Mouse (Mus musculus) spleen, adult 18-20 months (tissue): ENCODE results near the gene Npdc1.

Source experiments
- DNase-seq, 2 experiments: peaks; one replicate each; pipeline ENCODE4 v3.0.0; 2022; ENCODE audit warnings: mixed read lengths in 2 of 2

Gene Npdc1

DNA sequence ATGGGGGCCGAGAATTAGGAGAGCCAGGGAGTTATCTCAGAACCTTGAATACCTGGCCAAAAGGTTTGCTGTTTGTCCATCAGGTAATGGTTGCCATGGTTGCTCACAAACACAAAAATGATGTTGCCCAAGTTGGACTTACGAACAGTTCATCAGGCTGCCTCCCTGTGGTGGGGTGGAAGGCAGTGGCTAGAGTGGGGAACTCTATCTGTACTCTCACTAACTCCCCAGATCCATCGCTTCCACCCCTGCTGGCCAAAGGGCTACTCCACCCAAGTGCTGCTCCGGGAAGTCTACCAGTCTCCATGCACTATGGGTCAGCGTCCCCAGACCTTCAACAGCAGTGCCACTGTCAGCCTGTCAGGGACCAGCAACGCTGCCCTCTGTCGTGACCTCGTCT lies at the start of gene Npdc1:
Gene Npdc1, plus strand, starts transcription at position 301 of the 400 bp plus-strand sequence.
- DNase-seq = no peak

DNA sequence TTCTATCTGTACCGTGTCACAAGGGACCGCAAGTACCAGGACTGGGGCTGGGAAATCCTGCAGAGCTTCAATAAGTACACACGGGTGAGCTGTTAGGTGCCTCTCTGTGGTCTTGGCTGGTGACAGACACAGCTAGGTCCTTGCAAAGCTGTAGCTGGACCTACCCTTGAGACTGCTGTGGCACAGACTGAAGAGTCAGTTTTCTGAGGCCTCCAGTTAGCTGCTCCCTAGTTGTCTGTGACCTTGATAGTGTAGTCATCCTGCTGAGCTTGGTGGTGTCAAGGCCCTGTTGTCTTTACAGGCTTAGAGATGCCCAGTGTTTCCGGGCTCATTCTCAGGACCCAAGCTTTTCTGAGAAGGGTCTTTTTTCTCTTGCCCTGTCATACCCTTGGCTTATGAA lies 49.7 kb upstream of the Npdc1 start:
- DNase-seq = no peak

DNA sequence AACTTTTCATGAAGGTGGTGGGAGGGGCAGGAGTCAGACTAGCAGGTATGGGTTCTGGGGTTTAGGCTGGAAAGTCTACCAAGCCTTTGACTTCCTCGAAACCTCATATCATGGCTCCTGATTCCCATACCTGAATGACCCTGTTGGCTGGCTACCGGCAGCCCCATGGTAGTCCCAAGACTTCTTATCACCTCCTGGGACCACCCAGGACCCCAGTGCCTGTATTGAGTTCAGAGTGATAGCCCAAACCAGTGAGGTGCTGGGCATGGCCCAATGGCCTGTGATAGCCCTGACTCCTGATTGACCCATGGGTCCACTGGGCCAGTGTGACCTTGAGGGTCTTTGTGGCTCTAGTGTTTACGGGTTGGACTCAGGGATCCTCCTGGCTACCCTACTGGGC lies 48.5 kb upstream of the Npdc1 start:
- DNase-seq = no peak

- DNase-seq = no peak
These were observed 44.9 kb upstream of the Npdc1 start for GRCm38 (mm10) chr2:25354211-25354610.

DNA sequence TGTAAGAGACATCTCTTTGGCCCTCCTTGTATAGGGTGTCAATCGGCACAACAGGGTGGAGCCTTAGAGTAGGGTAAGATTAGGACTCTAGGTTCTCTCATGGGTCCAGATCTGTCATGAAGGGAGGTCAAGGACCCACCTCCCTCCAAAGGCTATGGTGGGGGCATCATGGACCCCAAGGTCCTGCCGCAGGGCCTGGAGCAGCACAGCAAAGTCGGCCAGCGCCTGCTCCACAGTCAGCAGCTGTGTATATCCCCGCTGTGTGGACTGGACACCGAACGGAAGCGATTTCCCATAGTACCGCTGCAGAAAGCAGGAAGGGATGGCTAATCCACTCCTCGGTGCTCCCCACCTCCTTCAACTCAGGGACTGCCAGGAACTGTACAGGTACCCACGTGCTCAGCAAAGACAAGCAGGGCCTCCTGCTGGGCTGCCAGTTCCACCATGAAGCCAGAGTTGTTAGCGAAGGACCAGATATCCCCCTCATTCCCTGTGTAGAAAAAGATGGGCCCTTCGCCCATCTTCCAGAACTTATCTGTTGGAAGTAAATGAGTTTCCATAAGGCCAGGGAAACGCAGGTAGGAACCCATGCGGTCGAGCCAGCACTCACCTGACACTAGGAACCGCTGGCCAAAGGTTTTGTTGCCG lies 43.6 kb upstream of the Npdc1 start:
- no peak for DNase-seq

DNA sequence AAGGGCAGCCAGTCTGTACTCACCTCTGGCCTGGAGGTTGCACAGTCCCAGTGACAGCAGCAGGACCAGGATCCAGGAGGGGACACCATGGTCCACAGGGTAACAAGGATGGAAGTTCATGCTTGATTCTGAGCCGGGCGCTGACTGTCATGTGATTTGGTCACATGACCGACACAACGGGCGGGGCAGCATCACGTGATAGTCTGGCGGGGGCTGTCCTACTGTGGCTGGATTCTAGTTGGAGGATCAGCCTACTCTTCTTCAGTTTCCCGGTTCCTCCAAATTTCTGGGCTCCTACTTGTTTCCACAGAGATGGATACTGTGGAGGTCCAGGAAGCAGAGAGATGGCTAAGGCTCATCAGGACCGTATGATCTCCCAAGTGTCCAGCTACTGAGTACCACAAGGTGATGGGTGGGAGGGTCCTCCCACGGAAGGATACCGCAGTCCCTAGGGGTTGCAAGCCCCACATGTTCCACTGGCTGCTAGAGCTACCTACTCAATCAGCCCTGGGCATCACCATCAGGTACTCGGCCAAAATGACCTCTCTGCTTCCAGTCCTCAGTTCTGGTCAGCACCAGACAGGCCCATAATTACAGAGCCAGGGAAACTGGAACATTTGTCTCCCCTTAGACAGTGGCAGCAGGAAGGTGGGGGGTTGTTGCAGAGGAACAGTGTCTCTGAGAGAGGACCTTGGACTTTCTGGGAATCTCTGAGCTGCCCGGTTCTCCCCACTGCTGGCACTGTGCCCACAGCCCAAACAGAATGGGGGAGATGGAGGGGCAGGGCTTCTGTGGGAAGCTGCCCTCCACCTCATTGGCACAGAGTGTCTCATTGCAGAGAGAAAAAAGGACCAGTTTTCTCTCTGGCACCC lies 42.7 kb upstream of the Npdc1 start, which contains the start of gene Dpp7:
Gene Dpp7, minus strand, starts transcription at position 152 of the 872 bp plus-strand sequence.
- peak; percentile 68 to 76 for DNase-seq

GRCm38 (mm10) chr2:25359848-25360247 lies 39.3 kb upstream of the Npdc1 start:
- DNase-seq = no peak

GRCm38 (mm10) chr2:25363478-25364178 lies 35.5 kb upstream of the Npdc1 start:
- no peak for DNase-seq

DNA sequence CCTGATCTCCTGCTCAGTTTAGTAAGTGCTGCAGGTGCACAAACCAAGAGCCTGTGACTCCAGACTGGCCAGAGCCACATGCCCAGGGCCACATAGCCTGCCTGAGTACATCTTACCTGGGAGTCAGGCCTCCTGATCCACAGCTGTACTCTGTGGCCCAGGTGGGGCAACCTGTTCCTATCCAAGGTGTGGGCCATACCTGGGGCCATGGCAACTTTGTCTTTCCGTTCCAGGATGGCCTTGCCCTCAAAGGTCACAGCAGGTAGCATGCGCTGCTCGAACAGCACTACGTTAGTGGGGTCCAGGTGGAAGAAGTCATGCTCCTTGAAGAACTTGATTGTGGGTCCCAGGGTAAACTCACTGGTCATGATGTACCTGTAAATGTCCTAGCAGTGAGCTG lies 34.8 kb upstream of the Npdc1 start:
- DNase-seq = no peak

DNA sequence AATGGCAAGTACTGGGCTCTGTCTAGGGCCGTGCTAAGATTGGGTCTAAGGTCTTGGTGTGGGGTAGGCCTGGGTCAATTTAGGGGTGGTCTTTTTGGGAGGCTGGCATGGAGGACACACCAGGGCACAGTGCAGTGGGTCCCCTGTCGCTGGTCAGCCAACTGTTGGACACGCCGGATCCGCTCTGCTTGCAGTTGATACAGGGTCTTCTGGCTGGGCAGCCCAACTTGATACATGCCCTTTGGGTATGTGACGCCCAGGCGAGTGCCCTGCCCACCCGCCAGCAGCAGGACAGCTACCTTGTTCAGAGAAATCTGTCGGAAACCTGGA lies 34.4 kb upstream of the Npdc1 start:
- DNase-seq = no peak

- peak; percentile 71 for DNase-seq
These were observed 33.9 kb upstream of the Npdc1 start, which contains the start of gene Uap1l1 for GRCm38 (mm10) chr2:25365091-25365761. TSS of gene Uap1l1 (minus strand) at chr2:25365682.

DNA sequence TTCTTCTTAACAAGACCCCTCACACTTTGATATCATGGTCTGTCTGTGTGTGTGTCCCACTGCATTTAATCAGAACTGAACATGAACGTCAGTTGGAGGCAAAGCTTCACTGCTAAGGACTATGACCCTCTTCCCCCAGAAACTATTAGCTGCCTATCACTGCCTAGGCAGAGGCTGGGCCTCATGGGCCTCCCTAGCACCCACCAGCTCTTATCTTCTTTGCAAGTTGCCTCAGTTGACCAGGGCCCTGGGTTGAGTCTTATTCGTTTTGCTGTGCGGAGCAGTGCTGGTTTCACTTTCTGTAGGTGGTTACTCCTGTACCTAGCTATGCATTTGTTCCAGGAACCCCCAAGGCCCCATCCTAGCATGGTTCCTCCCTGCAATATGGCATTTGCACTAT lies 29.2 kb upstream of the Npdc1 start:
- no peak for DNase-seq

GRCm38 (mm10) chr2:25371764-25372643 lies 27.1 kb upstream of the Npdc1 start, which contains the start of gene Sapcd2:
TSS of gene Sapcd2 (plus strand) at chr2:25372321.
- peak; percentile 70 to 77 for DNase-seq

DNA sequence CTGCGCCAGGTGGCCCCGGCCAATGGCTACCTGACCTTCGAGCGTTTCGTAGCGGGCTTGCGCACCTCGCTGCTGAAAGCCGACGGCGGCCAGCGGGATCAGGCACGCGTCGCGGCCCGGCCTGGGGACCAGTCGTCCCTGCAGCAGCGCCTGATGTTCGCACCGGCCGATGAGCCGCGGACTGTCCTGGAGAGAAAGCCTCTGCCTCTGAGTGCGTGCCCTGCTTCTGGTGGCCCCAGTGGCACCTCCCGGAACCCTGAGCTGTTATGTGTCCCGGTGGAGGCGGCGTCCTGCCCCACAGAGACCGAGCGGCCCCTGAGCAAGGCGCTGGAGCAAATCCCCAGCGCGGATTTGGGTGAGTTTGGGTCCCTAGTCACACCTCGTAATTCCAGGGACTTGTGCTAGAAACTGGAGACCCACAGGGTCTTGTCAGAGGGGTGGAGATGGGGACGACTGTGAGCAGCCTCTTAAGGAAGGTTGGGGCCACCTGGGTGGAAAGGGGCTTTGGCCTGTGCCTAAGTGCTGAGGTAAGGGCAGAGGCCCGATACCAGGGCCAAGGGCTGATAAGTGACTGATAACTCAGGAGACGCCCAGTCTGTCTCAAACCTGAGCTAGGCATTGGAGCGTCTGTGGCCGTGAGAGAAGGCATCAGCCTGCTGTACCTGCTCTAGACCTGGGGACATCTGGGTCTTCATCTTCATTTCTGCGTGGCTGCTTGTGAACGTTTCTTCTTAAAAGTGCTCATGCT lies 26.3 kb upstream of the Npdc1 start:
- DNase-seq = no peak

DNA sequence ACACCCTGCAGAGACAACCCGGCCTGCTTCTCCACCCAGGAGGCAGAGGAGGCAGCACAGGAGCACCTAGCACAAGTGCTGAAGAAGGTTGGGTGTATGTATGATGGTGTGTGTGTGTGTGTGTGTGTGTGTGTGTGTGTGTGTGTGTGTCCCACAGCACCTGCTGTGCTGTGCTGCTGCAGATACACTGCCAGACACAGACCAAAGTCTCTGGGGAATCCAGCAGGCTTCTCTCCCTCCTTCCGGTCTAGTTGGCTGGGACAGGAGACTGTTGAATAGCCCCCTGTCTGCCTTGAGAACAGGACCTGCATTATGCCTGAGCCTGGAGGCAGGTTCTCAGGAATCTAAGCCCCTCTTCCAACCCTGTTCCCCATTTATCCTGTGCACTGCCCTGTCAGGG lies 25.7 kb upstream of the Npdc1 start:
- no peak for DNase-seq

GRCm38 (mm10) chr2:25376589-25376988 lies 22.6 kb upstream of the Npdc1 start:
- DNase-seq = peak in 1 of 2 experiments; percentile 40

DNA sequence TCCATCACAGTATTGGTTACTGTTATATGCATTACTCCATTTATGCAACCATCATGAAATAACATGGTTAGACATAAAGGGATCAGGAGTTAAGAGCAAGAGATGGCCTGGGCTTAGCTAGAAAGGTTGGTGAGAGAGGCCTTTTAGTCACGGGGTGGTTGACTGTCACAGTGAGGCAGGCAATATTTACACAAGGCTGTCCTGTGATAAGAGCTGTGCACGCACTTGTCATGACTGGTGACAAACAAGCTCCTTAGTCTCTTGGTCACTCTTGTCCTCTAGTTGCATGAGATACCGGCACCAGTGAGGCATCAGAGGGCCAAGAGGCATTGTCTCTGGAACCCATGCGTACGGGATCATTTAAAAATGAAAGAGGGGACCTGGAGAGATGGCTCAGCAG lies 14.7 kb upstream of the Npdc1 start:
- no peak for DNase-seq

DNA sequence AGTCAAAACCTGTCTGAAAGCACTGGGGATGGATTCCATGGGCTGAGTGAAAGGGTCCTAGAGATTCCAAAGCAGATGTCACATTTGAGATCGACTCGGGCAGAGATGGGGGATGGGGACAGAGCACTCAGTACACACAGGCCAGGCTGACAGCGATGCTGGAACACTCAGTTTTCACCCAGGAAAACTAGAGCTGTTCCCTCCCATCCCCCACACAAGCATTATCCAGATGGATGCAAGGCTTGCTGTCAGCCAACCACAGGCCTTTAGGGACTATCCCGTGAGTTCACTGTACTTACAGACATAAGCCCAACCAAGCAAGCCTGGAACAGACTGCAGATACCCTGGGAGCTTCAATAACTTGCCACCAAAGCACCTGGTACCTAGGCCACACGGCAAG lies 7.9 kb upstream of the Npdc1 start:
- no peak for DNase-seq

GRCm38 (mm10) chr2:25394281-25395221 lies 4.6 kb upstream of the Npdc1 start:
- no peak for DNase-seq
